In the genomic region with DNA sequence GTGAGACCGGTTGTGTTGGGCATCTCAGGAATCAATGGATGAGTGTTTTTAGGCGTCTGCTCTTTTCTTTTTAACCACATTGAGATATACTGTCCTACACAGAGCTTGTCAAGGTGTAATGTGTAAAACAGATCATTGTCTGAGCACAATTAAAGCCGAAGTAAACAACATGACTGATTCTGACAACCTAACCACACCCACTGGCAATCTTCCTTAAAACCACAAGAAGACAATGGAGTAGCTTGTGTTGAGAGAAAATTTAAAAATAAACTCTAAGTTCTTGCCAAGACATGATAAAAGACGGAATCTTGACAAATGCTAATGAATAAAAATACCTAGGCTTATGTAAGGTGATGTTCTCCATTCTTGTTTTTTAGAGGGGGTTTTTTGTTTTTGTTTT, we compare ENCODE assay signal across 27 mouse cellular contexts.
DNase-seq lines count a peak whose midpoint lies in the region; ATAC-seq and TF ChIP-seq lines count a peak whose summit lies in the region.
"Had no signal": no experiment of that assay in that cellular context is flagged by ENCODE, and none has a peak within 500 bp of the region (broad histone marks: within the 10 kb centered on the region; RNA-seq: fewer than 3 reads in every experiment).

No protein-coding gene starts in this region.

- TF ChIP-seq CTCF in heart, postnatal 0 days (IDR thresholded peaks at IDR 0.05; ENCODE audit: low read depth), result no peak

- H3K4me3 ChIP-seq in embryonic facial prominence, embryonic 14.5 days (ENCODE audit: low read depth, low read length), result no peak overlapping the region
- no peak overlapping the region for H3K4me3 ChIP-seq in embryonic facial prominence, embryonic 10.5 days
- H3K4me3 ChIP-seq in heart, postnatal 0 days (ENCODE audit: low read depth, low read length), result no peak overlapping the region
- H3K4me3 ChIP-seq in heart, embryonic 10.5 days, result no peak overlapping the region
- H3K4me3 ChIP-seq: embryonic facial prominence, embryonic 15.5 days; forebrain, embryonic 15.5 days; heart, embryonic 13.5 days; hindbrain, embryonic 10.5 days; limb, embryonic 10.5 days; liver, embryonic 15.5 days had no signal

- no peak overlapping the region for H3K9ac ChIP-seq in embryonic facial prominence, embryonic 14.5 days (ENCODE audit: low read depth, low read length)
- no peak overlapping the region for H3K9ac ChIP-seq in heart, postnatal 0 days (replicated peaks; ENCODE audit: low read depth, low read length)
- H3K9ac ChIP-seq: embryonic facial prominence, embryonic 15.5 days; forebrain, embryonic 15.5 days; heart, embryonic 13.5 days; liver, embryonic 15.5 days had no signal

- no peaks in the 10 kb centered on the region for H3K27me3 ChIP-seq in embryonic facial prominence, embryonic 14.5 days (replicated peaks; ENCODE audit: control insufficient read depth, insufficient read depth, low read length)
- H3K27me3 ChIP-seq in embryonic facial prominence, embryonic 10.5 days (replicated peaks; ENCODE audit: low read depth, poor library complexity, severe bottlenecking), result no peaks in the 10 kb centered on the region
- H3K27me3 ChIP-seq in heart, postnatal 0 days (ENCODE audit: control insufficient read depth, insufficient read depth, low read length), result no peaks in the 10 kb centered on the region
- H3K27me3 ChIP-seq in heart, embryonic 10.5 days (ENCODE audit: insufficient read depth, poor library complexity, severe bottlenecking), result no peaks in the 10 kb centered on the region
- H3K27me3 ChIP-seq: embryonic facial prominence, embryonic 15.5 days; forebrain, embryonic 15.5 days; heart, embryonic 13.5 days; liver, embryonic 15.5 days had no signal

- H3K9me3 ChIP-seq in embryonic facial prominence, embryonic 14.5 days (ENCODE audit: control insufficient read depth, low read length), result no peaks in the 10 kb centered on the region
- no peaks in the 10 kb centered on the region for H3K9me3 ChIP-seq in embryonic facial prominence, embryonic 10.5 days
- H3K9me3 ChIP-seq in heart, postnatal 0 days (replicated peaks; ENCODE audit: control insufficient read depth, low read length), result no peaks in the 10 kb centered on the region
- H3K9me3 ChIP-seq in heart, embryonic 10.5 days, result no peaks in the 10 kb centered on the region
- H3K9me3 ChIP-seq: embryonic facial prominence, embryonic 15.5 days; forebrain, embryonic 15.5 days; heart, embryonic 13.5 days; hindbrain, embryonic 10.5 days; limb, embryonic 10.5 days; liver, embryonic 15.5 days had no signal

- peak; percentile 13 for DNase-seq in embryonic facial prominence, embryonic 14.5 days (ENCODE audit: low spot score)
- DNase-seq in embryonic facial prominence, embryonic 10.5 days (ENCODE audit: low spot score), result no peak
- no peak for DNase-seq in heart, postnatal 0 days (ENCODE audit: low spot score)
- no peak for DNase-seq in heart, embryonic 10.5 days (ENCODE audit: low spot score)
- peak; percentile 7 for DNase-seq in lung, postnatal 25 days (ENCODE audit: low spot score)
- no peak for DNase-seq in lung, postnatal 4 days
- DNase-seq in skeletal muscle tissue, adult 2 months (ENCODE audit: low read depth, low spot score), result peak; percentile 22
- DNase-seq: adrenal gland, postnatal 36 days; cerebellum, adult 8-10 months; cerebellum, postnatal 36 days; embryo, embryonic 11 days; gastrocnemius, postnatal 25 days; liver; thymus, postnatal 14 days had no signal

- no peak overlapping the region for H3K4me2 ChIP-seq in embryonic facial prominence, embryonic 14.5 days (ENCODE audit: low read depth, low read length)
- no peak overlapping the region for H3K4me2 ChIP-seq in heart, postnatal 0 days (ENCODE audit: low read depth, low read length)
- H3K4me2 ChIP-seq: embryonic facial prominence, embryonic 15.5 days; forebrain, embryonic 15.5 days; heart, embryonic 13.5 days; liver, embryonic 15.5 days had no signal

- no peaks in the 10 kb centered on the region for H3K4me1 ChIP-seq in embryonic facial prominence, embryonic 14.5 days (ENCODE audit: control insufficient read depth, insufficient read depth, low read length)
- H3K4me1 ChIP-seq in embryonic facial prominence, embryonic 10.5 days, result no peaks in the 10 kb centered on the region
- H3K4me1 ChIP-seq in heart, postnatal 0 days (ENCODE audit: control insufficient read depth, insufficient read depth), result no peaks in the 10 kb centered on the region
- no peaks in the 10 kb centered on the region for H3K4me1 ChIP-seq in heart, embryonic 10.5 days
- H3K4me1 ChIP-seq: embryonic facial prominence, embryonic 15.5 days; forebrain, embryonic 15.5 days; heart, embryonic 13.5 days; hindbrain, embryonic 10.5 days; limb, embryonic 10.5 days; liver, embryonic 15.5 days had no signal

- WGBS in embryonic facial prominence, embryonic 14.5 days, result 73% methylated on average over 4 of the region's 4 CpGs
- WGBS in embryonic facial prominence, embryonic 10.5 days, result 83% methylated on average over 4 of the region's 4 CpGs
- 57% methylated on average over 4 of the region's 4 CpGs for WGBS in heart, postnatal 0 days
- 69% methylated on average over 4 of the region's 4 CpGs for WGBS in heart, embryonic 10.5 days

- ATAC-seq in embryonic facial prominence, embryonic 14.5 days (ENCODE audit: low read depth), result no peak
- no peak for ATAC-seq in heart, postnatal 0 days (ENCODE audit: insufficient read depth, low read depth)
- no peak for ATAC-seq in frontal cortex, adult (ENCODE audit: low TSS enrichment)
- ATAC-seq: CD4-positive, CD25-positive, alpha-beta regulatory T cell, adult 4 months; forebrain, embryonic 15.5 days; hindbrain, postnatal 0 days; intestine, embryonic 16.5 days; midbrain, embryonic 16.5 days had no signal

- H3K36me3 ChIP-seq in embryonic facial prominence, embryonic 14.5 days (ENCODE audit: control insufficient read depth, insufficient read depth, low read length), result no peaks in the 10 kb centered on the region
- H3K36me3 ChIP-seq in embryonic facial prominence, embryonic 10.5 days (replicated peaks), result no peaks in the 10 kb centered on the region
- H3K36me3 ChIP-seq in heart, postnatal 0 days (replicated peaks; ENCODE audit: control insufficient read depth, insufficient read depth, low read length), result no peaks in the 10 kb centered on the region
- H3K36me3 ChIP-seq in heart, embryonic 10.5 days, result no peaks in the 10 kb centered on the region
- H3K36me3 ChIP-seq: embryonic facial prominence, embryonic 15.5 days; forebrain, embryonic 15.5 days; heart, embryonic 13.5 days; hindbrain, embryonic 10.5 days; limb, embryonic 10.5 days; liver, embryonic 15.5 days had no signal

- TF ChIP-seq EP300 in heart, postnatal 0 days (IDR thresholded peaks at IDR 0.05; ENCODE audit: low read depth), result no peak

- no peak overlapping the region for H3K27ac ChIP-seq in embryonic facial prominence, embryonic 14.5 days (replicated peaks; ENCODE audit: low read depth, low read length)
- no peak overlapping the region for H3K27ac ChIP-seq in embryonic facial prominence, embryonic 10.5 days (replicated peaks)
- H3K27ac ChIP-seq in heart, postnatal 0 days (ENCODE audit: low read depth), result 0 out of 2 replicates have a peak overlapping the region, but pooled peaks have one; percentile 0
- H3K27ac ChIP-seq in heart, embryonic 10.5 days, result no peak overlapping the region
- H3K27ac ChIP-seq: embryonic facial prominence, embryonic 15.5 days; forebrain, embryonic 15.5 days; heart, embryonic 13.5 days; hindbrain, embryonic 10.5 days; hindbrain, postnatal 0 days; kidney, postnatal 0 days; limb, embryonic 10.5 days; liver, embryonic 15.5 days; macrophage had no signal

Comparison
In these comparisons a context has a peak if more than half of its experiments do, and no peak if none do; other contexts are left out.
1. DNase-seq: peak in embryonic facial prominence, embryonic 14.5 days (single experiment), lung, postnatal 25 days (single experiment) and skeletal muscle tissue, adult 2 months (single experiment); none in embryonic facial prominence, embryonic 10.5 days (single experiment), heart, postnatal 0 days (single experiment), heart, embryonic 10.5 days (single experiment) and lung, postnatal 4 days (0 of 2).